Mouse (Mus musculus) cerebellum, adult 2 months (tissue): ENCODE results near the gene Hoxa13. TPM values are rescaled to one million over a fixed set of nuclear protein-coding genes. Genes with fewer than 3 reads are reported as not detected.

ENCODE experiments used
- DNase-seq, 2 experiments: peaks; one replicate each; pipeline ENCODE4 v3.0.0; 2021
- H3K27ac ChIP-seq: fragments of 200-500 bp; 2 replicates; pipeline ENCODE4 v1.5.1; 2012; ENCODE audit warnings: low read length, control low read depth, inconsistent platforms; ENCODE audit not compliant: insufficient read depth
- H3K27me3 ChIP-seq: fragments of 200-500 bp; 2 replicates; pipeline ENCODE4 v1.6.1; 2012; ENCODE audit warnings: inconsistent platforms, mild to moderate bottlenecking, low read length, moderate library complexity; ENCODE audit not compliant: control insufficient read depth, insufficient read depth
- H3K4me1 ChIP-seq: fragments of 200-500 bp; 2 replicates; pipeline ENCODE4 v1.6.1; 2011; ENCODE audit warnings: low read length; ENCODE audit not compliant: control insufficient read depth, insufficient read depth
- H3K4me3 ChIP-seq: fragments of 200-500 bp; replicated peaks from 2 replicates; pipeline ENCODE3; 2011; ENCODE audit warnings: mild to moderate bottlenecking, low read depth, low read length, control low read depth; ENCODE audit not compliant: insufficient read depth
- CTCF ChIP-seq: fragments of 200-500 bp; IDR thresholded peaks from 2 replicates; pipeline ENCODE4 v1.5.1; 2011; ENCODE audit warnings: low read depth, mild to moderate bottlenecking, control low read depth, low read length, moderate library complexity, borderline replicate concordance; ENCODE audit not compliant: insufficient read depth
- POLR2A ChIP-seq: fragments of 200-500 bp; IDR thresholded peaks from 2 replicates; pipeline ENCODE4 v1.6.1; 2011; ENCODE audit warnings: low read length, control low read depth, borderline replicate concordance; ENCODE audit not compliant: insufficient read depth
- WGBS: fragments of 180-500 bp; shearing (Covaris S2); methylation state at CpG from one replicate; pipeline ENCODE4 v1.1.7; 2018; 5-methylcytosine and 5-hydroxymethylcytosine counted together
- polyA plus RNA-seq: library from polyadenylated mRNA; depleted of rRNA; stranded (reverse); fragments of >200 nt; gene quantifications from 2 replicates; pipeline ENCODE4 v1.2.3, GENCODE M21; 2012

Hoxa13 gene
- polyA plus RNA-seq, 1 experiment = not detected

GRCm38 (mm10) chr6:52275563-52276280 lies 15.0 kb upstream of the Hoxa13 start:
- Histone ChIP-seq H3K27me3 (peaks cover 7% of the 10 kb centered on the region; the same call in 1 of the 2 replicates), H3K4me1 (no peaks in the 10 kb centered on the region), H3K4me3 (no peak overlapping the region), H3K27ac (no peak overlapping the region)
- TF ChIP-seq CTCF = no peak
- DNase-seq = no peak
- WGBS = 11% methylated on average over 8 of the region's 8 CpGs

GRCm38 (mm10) chr6:52274576-52274975 lies 13.9 kb upstream of the Hoxa13 start:
- no peak for TF ChIP-seq POLR2A
- TF ChIP-seq CTCF = no peak
- H3K27me3 ChIP-seq = peaks cover 10% of the 10 kb centered on the region; the same call in 1 of the 2 replicates
- H3K27ac ChIP-seq = no peak overlapping the region
- WGBS = 5% methylated on average over 11 of the region's 11 CpGs
- H3K4me3 ChIP-seq = no peak overlapping the region
- DNase-seq = no peak
- H3K4me1 ChIP-seq = no peaks in the 10 kb centered on the region

- no peak for TF ChIP-seq POLR2A
- no peak for TF ChIP-seq CTCF
- 5% methylated on average over 22 of the region's 22 CpGs for WGBS
- peaks cover 10% of the 10 kb centered on the region; the same call in 1 of the 2 replicates for H3K27me3 ChIP-seq
- DNase-seq = no peak
- H3K4me1 ChIP-seq = no peaks in the 10 kb centered on the region
- no peak overlapping the region for H3K27ac ChIP-seq
- H3K4me3 ChIP-seq = no peak overlapping the region
Measured at GRCm38 (mm10) chr6:52273656-52274280, 13.1 kb upstream of the Hoxa13 start.

- Histone ChIP-seq H3K4me3 (no peak overlapping the region), H3K27ac (no peak overlapping the region), H3K27me3 (peaks cover 10% of the 10 kb centered on the region; the same call in 1 of the 2 replicates), H3K4me1 (no peaks in the 10 kb centered on the region)
- WGBS = 13% methylated on average over 21 of the region's 22 CpGs
- no peak for DNase-seq
- TF ChIP-seq POLR2A = no peak
Measured at GRCm38 (mm10) chr6:52272766-52273655, 12.3 kb upstream of the Hoxa13 start.

GRCm38 (mm10) chr6:52270494-52271480 lies 10.1 kb upstream of the Hoxa13 start:
- TF ChIP-seq CTCF (peak; percentile 67), POLR2A (no peak)
- WGBS = 11% methylated on average over 23 of the region's 23 CpGs
- DNase-seq = peak in 1 of 2 experiments; percentile 36

GRCm38 (mm10) chr6:52268756-52269155 lies 8.1 kb upstream of the Hoxa13 start:
- Histone ChIP-seq H3K27ac (no peak overlapping the region), H3K27me3 (peaks cover 21% of the 10 kb centered on the region; the same call in 1 of the 2 replicates), H3K4me3 (no peak overlapping the region), H3K4me1 (no peaks in the 10 kb centered on the region)
- DNase-seq = no peak
- WGBS = 4% methylated on average over 3 of the region's 3 CpGs
- TF ChIP-seq POLR2A (no peak), CTCF (no peak)

More at GRCm38 (mm10) chr6:52270494-52271480, 10.1 kb upstream of the Hoxa13 start:
- Histone ChIP-seq H3K4me1 (no peaks in the 10 kb centered on the region), H3K4me3 (no peak overlapping the region), H3K27ac (no peak overlapping the region), H3K27me3 (peaks cover 16% of the 10 kb centered on the region; the same call in 1 of the 2 replicates)

GRCm38 (mm10) chr6:52268341-52268740 lies 7.7 kb upstream of the Hoxa13 start:
- TF ChIP-seq CTCF = no peak
- TF ChIP-seq POLR2A = no peak
- Histone ChIP-seq H3K27ac (no peak overlapping the region), H3K27me3 (peaks cover 21% of the 10 kb centered on the region; the same call in 1 of the 2 replicates), H3K4me1 (no peaks in the 10 kb centered on the region), H3K4me3 (no peak overlapping the region)
- DNase-seq = no peak
- 4% methylated on average over 7 of the region's 7 CpGs for WGBS
